Mouse (Mus musculus) spleen, embryonic (tissue): ENCODE data around the gene Hnrnph2.

Experiments used
- CTCF ChIA-PET: fragments of 350-600 bp; sonication (Branson Sonifier 250); formaldehyde crosslinking; loops from one replicate; lab custom pipeline; 2022; lab: Charles Lee

Hnrnph2 gene

DNA sequence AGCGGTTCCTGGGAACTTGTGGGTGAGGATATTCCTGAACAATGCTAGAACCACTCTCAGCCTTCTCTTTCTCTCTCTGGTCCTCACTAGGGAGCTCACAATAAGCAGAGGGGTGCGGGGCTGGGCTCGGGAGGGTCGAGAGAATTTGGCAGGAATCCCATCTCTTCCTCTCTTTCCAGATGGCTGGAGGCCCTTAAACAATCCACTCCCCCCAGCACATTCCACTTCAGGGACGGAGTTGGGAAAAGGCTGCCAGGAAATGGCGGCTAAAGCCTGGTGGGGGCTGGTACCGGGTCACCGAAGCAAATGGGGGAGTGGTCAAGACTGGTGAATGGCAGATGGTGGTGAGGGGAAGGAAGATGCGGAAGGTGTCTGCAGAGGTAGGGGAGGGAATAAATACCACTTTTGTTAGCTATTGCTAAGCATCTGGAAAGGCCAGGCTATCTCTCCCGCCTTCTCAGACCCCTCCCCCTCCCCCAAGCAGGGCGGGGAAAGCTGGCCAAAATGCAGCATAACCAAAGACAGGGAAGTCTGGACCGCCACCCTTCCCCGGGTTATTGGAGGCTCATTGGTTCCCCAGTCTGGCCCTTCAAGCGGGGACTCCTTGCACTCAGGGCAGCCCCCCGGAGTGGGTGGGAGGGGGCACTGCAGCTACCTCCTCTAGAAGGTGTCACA, 11.4 kb downstream of the Hnrnph2 start:
- CTCF ChIA-PET, result interaction anchor here (1.3 kb wide), 1 partner anchor 71 kb away, joined by 4 read pairs; the partner anchor contains the start of gene Timm8a1

DNA sequence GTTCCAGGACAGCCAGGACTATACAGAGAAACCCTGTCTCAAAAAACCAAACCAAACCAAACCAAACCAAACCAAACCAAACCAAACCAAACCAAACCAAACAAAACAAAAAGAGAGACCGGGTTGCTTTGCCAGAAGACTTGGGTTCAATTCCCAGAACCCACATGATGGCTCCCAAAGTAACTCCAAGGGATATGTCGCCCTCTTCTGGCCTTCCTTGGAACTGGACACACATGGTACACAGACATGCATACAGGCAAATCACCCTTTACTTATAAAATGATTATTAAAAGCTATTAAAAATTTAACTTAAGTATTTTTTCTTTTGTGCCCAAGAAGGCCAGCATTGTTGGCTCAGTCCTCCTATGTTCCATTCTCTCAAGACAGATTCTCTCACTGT, 13.3 kb downstream of the Hnrnph2 start:
- CTCF ChIA-PET, result no interaction called here

DNA sequence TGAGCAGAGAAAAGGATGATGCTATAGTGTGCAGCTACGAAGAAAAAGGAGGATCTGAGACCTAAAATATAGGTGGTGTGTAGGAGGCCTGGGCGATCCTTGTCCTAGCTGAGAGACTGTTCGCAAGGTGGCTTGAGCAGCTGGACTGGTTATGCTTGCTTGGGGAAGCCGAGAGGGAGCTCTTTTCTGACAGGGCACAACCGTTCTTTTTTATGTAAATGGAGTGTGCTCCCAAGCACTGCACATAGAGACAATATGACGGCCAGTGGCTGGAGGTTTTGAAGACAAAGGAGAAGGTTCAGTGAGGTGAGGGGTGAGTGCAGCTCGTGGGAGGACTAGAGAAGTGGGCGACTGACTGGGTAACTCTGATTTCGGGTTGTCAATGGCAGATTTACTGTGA, 18.7 kb downstream of the Hnrnph2 start:
- CTCF ChIA-PET, result interaction anchor here (0.7 kb wide), 1 partner anchor 48 kb away, joined by 3 read pairs; no protein-coding TSS in a partner anchor

DNA sequence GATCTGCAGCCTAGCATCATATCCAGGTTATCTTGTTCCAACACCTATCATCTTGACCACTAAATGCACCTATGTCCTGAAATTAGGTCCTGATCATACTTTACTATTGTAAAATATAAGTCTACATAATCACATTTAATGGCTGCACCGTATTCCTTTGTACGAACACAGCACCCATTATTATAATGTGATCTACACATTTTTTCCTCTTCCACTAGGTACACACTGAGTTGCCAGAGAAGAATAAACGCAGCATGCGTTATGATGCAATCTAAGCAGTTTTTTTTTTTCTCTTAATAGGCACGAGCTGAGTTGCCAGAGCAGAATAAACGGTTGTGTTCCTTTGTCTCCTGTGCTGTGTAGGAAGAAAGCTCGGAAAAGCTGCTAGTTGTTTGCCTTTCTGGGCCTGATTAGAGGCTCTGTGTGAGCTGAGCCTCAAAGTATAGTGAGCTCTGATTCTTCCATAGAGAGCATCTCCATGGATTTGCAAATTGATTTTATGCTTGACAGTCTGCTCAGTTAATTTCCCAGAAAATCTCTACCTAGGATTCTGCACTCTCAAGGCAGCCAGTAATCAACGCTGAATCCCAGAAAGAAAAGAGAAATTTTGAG, 19.4 kb downstream of the Hnrnph2 start:
- CTCF ChIA-PET, result interaction anchor here (0.7 kb wide), 1 partner anchor 48 kb away, joined by 3 read pairs; no protein-coding TSS in a partner anchor

DNA sequence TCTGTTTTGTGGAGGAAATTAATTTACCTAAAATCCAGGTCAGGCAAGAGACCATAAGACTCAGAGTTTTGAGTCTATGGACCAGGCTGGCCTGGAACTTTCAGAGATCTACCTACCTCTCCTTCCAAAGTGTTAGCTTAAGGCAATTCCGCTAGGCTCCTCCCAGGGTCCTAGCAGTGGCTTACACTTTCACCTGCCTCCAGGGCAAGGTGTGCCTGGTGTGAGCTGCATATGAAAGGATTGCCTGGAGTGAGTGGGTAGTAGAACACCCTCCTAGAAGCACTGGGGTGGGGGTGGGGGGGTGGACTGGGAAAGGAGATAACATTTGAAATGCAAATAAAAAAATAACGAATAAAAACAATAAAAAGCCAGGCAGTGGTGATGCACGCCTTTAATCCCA, 20.7 kb downstream of the Hnrnph2 start:
- CTCF ChIA-PET, result no interaction called here

DNA sequence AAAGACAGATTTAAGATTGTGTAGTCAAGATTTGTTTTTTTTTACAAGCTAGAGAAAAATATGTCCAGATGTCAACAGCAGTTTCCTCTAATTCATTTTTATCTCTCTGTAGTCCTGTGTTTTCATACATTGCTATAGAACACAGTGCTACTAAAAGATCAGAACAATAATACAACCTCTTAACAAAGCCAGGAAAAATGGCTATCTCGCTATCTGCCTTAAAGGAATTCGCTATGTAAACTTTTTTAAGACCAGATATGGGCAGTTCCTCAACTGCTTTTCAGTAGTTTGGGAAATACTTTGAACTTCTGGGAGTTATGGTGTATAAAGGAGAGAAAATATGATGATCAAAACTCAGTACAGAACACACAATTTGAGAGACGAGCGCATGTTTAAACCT, 22.4 kb downstream of the Hnrnph2 start:
- CTCF ChIA-PET, result no interaction called here

DNA sequence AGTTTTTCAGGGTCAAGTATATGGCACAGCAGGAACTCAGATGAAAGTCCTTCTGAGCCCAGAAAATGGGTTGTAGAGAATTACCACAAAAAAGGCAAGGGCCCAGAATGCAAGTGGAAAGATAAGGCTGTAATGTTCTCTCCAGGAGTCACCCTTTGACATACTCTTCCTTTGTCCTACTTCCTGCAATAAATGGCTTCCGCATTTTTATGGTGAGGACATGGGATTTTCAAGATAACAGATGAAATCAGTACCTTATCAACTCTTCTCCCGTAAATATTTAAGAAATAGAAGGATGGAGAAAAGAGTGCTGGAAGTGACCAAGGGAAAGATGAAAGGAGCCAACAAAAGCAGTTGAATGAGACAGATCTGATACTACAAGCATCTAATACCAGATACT, 27.2 kb downstream of the Hnrnph2 start:
- CTCF ChIA-PET, result no interaction called here

DNA sequence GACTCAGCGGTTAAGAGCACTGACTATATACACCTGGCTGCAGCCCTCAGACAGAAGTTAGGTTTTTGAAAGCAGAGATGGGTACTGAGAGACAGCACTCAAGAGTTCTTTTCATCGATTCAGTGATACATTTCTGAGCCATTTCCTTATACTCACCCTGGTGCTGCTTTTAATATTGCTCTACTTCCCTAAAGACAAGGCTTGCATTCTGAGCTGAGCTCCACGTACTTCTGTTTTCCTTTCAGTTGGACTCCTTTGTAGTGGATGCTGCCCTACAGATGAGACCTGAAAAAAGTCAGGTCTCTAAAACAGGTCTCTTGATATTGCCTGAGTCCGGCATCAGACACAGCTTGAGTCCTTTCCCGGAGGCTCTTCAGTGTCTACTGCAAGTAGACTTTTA, 31.7 kb downstream of the Hnrnph2 start:
- CTCF ChIA-PET, result no interaction called here

DNA sequence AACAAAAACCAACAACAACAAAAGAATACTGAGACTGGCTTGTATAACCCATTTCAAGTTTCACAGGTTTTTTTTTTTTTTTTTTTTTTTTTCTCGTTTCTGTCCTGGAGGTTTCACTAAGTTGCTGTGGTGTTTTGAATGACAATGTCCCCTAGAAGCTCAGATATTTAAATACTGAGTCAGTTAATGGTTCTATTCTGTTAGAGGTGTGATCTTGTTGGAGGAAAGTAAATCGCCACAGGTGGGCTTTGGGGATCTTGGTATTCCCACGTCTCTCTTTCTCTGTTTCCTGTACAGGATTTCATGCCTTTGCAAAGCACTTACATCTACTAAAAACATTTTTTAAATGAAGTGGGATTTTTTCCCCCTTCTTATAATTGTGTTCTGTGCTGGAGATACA, 34.1 kb downstream of the Hnrnph2 start:
- CTCF ChIA-PET, result no interaction called here

DNA sequence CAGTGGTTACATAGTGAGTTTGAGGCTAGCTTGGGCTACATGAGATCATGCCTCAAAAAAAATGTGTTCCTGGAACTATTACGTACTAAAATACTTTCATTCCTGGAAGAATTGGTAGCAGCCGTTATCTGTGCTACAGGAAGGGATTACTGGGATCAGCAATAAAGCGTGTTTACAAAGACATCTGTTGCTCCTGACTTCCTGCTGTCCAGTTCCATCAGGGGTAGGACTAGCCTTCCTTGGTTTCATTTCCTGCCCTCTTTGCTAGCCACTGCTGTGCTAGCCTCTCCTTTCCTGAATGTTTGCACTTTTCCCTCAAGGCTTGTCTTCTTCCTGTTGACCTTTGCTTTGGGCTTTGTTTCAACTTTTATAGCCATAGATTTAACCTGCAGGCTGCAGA, 34.9 kb downstream of the Hnrnph2 start:
- CTCF ChIA-PET, result no interaction called here

DNA sequence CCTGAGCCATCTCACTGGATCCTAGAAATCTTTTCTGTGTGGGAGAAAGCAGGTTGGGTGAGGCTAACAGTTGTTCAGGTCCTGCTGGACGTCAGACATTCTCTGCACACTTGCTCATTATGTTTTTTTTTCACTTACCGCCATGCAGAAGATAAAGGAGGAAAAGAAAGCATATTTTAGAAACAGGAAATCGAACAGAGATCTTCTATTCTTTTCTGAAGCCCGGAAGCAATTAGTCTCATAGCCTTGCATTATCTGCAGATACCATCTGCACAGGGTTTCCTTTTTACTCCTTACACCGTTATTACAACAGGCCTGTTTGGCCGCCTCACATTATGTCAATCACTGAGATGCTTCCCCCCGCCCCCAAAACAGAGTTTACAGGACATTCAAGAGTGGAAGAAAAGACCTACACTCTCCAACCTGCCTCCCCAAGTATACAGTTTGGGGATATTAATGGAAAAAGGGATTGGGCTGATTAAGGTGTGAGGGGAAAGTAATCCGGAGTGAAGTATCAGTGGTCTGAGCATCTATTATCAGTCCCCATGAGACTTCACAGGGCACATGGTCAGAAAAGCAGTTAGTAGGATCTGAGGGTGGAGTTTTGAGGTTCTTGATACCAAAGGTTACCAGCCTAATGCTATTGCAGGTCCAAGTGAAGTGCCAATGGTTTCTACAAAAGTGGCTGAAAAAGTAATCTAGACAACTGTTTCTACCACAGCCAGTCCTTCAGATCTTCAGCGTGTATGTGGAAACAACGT, 40.2 kb downstream of the Hnrnph2 start:
- CTCF ChIA-PET, result no interaction called here

DNA sequence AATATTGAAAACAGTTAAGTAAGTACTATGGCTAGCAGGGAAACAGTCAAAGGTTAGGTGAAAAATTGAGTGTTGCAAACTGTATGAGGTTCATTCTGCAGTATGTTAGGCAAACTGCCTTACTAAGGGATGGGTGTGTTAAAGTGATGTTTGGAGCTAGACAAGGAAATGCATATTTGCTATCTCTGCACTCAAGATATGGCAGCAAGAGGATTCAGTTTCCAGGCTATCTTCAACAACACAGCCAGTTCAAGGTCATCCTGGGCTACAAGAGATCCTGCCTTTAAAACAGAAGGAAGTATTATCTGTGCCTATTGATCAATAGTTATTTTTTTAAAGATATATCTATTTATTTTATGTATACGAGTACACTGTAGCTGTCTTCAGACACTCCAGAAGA, 45.4 kb downstream of the Hnrnph2 start:
- CTCF ChIA-PET, result interaction anchor here (0.7 kb wide), 1 partner anchor 254 kb away, joined by 4 read pairs; no protein-coding TSS in a partner anchor

DNA sequence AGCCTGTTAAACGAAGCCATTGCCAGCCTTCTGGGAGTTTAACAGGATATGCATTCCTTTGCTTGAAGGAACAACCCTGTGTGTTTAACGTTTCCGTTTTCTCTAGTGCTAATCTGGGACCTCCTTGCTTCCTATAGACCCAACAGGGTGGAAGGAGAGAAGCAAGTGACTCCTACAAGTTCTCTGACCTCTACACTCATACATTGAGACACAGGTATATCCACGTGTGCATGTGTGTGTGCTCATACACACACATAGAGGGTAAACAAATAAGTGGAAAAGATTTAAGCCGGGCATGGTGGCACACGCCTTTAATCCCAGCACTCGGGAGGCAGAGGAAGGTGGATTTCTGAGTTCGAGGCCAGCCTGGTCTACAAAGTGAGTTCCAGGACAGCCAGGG, 46.4 kb downstream of the Hnrnph2 start:
- CTCF ChIA-PET, result no interaction called here

DNA sequence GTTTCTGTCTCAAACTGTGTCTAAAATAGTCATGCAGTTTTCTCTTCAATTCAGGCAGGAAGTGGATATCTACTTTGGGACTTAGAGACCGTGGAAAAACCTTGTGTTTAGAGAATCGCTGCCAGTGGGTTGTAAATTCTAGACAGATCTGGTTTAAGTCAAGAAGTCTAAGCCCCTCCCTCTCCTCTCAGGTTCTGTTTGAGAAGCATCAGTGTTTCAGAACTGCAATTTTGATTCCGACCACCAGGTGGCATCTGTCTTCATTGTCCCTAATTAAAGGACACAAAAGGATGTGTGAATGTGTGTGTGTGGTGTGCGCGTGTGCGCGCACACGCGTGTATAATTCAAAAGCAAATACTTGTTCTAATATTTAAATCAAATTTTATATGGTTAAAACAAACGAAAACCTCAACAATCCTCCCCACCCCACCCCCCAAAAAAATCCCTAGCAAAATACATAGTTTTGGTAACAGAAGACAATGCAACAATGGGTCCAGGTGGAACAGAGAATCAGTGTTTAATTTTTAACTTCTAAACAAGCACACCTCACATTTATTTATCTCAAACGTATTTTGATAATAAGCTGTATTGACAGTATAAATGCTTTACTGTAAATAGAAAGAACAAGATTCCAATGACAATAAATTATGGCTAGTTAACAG, 47.2 kb downstream of the Hnrnph2 start:
- CTCF ChIA-PET, result no interaction called here

DNA sequence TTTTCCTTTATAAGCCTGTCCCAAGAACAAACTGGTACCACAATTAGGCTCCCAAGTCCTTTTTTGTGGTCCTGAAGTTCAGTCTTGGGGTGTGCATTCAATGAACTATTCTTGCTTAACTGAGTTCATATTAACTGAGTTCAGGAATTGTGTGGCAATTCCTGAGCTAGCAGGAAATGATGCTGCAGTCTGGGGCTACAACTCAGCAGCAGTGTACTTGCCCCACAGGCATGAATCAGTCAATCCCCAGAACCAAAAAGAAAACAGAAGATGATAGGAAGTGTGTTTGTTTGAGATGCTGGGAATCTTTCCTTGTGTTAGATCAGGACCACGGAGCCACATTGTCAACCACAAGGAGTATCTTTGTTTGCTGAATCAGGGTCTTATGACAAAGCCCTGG, 51.1 kb downstream of the Hnrnph2 start:
- CTCF ChIA-PET, result no interaction called here
